Mouse (Mus musculus): ENCODE data around the gene Wdr76.
A peak's percentile ranks its signal among the peaks of the same experiment; 100 is the strongest.
"Not testable (repeated sequence)": the region's sequence is repeated elsewhere in the genome, so short reads cannot be mapped to it uniquely, and the experiment has no call there.

The Wdr76 gene

GRCm38 (mm10) chr2:121522006-121522405, 15.5 kb downstream of the Wdr76 start:
- DNase-seq = no peak

GRCm38 (mm10) chr2:121522830-121523229, 16.3 kb downstream of the Wdr76 start:
- not testable (repeated sequence) for DNase-seq

GRCm38 (mm10) chr2:121525056-121525455, 18.5 kb downstream of the Wdr76 start:
- no peak for DNase-seq

- DNase-seq = no peak
Measured at GRCm38 (mm10) chr2:121544829-121545228, 38.3 kb downstream of the Wdr76 start.

- DNase-seq = no peak
Measured at GRCm38 (mm10) chr2:121549630-121550029, 43.1 kb downstream of the Wdr76 start.

GRCm38 (mm10) chr2:121551271-121551670, 44.7 kb downstream of the Wdr76 start:
- peak in 1 of 2 experiments; percentile 7 for DNase-seq

- DNase-seq = no peak
Measured at GRCm38 (mm10) chr2:121563117-121563516, 56.6 kb downstream of the Wdr76 start.

- no peak for DNase-seq
Measured at GRCm38 (mm10) chr2:121565911-121566310, 59.4 kb downstream of the Wdr76 start.

GRCm38 (mm10) chr2:121570049-121570448, 63.5 kb downstream of the Wdr76 start:
- DNase-seq = no peak

GRCm38 (mm10) chr2:121570999-121571655, 64.6 kb downstream of the Wdr76 start:
- no peak for DNase-seq

- DNase-seq = peak; percentile 78 to 92
Measured at GRCm38 (mm10) chr2:121571780-121572179, 65.3 kb downstream of the Wdr76 start.

GRCm38 (mm10) chr2:121574066-121574630, 67.6 kb downstream of the Wdr76 start:
- no peak for DNase-seq

GRCm38 (mm10) chr2:121575741-121576201, 69.2 kb downstream of the Wdr76 start:
- no peak for DNase-seq

GRCm38 (mm10) chr2:121582809-121583376, 76.4 kb downstream of the Wdr76 start:
- DNase-seq = peak in 1 of 2 experiments; percentile 40

GRCm38 (mm10) chr2:121583468-121584116, 77.1 kb downstream of the Wdr76 start:
- DNase-seq = peak; percentile 42 to 55

GRCm38 (mm10) chr2:121584705-121585104, 78.2 kb downstream of the Wdr76 start:
- DNase-seq = no peak

- DNase-seq = peak; percentile 67 to 69
Measured at GRCm38 (mm10) chr2:121587523-121588308, 81.2 kb downstream of the Wdr76 start.

- peak in 1 of 2 experiments; percentile 26 for DNase-seq
Measured at GRCm38 (mm10) chr2:121588309-121588694, 81.8 kb downstream of the Wdr76 start.

GRCm38 (mm10) chr2:121594131-121594530, 87.6 kb downstream of the Wdr76 start:
- DNase-seq = no peak

All from cerebellum, postnatal 36 days (tissue).